Mouse (Mus musculus) CD4-positive helper T cell, adult 2 months (primary cell): ENCODE measurements around the gene A630076J17Rik.
A peak's percentile ranks its signal among the peaks of the same experiment; 100 is the strongest.

Source experiments
- DNase-seq: peaks from one replicate; pipeline ENCODE4 v3.0.0-alpha.2; 2012; ENCODE audit warnings: low read depth, missing footprints, low spot score

Gene A630076J17Rik

DNA sequence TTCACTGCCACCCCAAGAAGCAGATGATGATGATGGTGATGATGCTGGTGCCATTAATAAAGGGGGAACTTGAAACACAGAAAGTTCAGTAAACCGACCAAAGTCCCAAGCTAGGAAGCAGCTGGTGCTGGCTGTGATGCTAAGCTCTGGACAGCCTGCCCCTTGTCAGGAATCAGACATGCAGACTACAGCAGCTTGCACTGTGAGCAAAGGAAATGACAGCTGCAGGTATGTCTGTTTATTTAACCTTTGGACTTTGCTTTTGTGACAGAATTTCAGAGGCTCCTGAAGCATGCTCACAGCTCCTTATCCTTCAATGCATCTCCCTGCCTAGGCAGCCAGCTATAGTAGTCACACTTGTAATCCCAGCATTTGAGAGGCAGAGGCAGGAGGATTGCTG, at the start of gene A630076J17Rik:
A630076J17Rik (plus strand) TSS at position 88 of the 400 bp plus-strand sequence.
- DNase-seq: no peak

GRCm38 (mm10) chr3:107180860-107181259, 49.6 kb upstream of the A630076J17Rik start:
- no peak for DNase-seq

DNA sequence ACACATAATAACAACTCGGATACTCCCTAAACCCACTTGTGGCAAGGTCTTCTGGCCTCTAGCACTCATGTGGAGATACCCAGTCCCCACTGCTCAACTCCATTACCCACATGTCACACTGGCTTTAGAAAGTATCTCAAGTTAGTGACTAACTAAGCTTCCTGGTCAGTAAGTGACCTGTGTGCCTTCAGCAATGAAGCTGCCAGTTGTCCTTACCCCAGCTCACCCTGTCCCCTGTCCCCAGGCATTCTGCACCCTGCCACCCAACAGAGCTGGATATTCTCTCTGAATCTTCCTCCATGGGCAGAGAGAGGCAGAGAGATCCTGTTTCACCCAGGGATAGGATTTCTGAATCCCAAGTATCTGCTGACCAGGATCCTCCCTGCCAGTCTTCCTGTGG, 47.7 kb upstream of the A630076J17Rik start, which contains the start of gene Kcna10:
Kcna10 (plus strand) TSS at position 301 of the 400 bp plus-strand sequence.
- DNase-seq: no peak

GRCm38 (mm10) chr3:107183178-107183577, 47.2 kb upstream of the A630076J17Rik start:
- no peak for DNase-seq

DNA sequence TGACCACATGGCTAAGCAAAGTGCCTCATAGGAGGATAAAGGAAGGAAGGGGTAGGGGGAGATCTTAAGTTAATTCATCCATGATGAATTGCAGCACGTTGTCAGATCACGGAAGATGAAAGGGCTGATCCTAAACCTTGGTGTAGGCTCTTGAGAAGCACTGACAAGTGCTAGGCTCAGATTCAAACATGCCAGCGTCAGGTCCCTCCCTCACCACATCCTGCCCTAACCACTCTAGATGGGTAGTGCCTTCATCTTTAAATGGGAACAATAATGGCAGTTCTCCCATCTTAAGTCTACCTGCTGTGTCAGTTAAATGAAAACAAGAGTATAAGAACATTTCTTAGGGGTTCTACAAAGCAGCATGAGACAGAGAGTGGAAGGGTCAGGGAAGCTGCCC, 44.8 kb upstream of the A630076J17Rik start:
- DNase-seq: peak; percentile 67

- DNase-seq: no peak
These were observed 43.4 kb upstream of the A630076J17Rik start for GRCm38 (mm10) chr3:107187022-107187421.

DNA sequence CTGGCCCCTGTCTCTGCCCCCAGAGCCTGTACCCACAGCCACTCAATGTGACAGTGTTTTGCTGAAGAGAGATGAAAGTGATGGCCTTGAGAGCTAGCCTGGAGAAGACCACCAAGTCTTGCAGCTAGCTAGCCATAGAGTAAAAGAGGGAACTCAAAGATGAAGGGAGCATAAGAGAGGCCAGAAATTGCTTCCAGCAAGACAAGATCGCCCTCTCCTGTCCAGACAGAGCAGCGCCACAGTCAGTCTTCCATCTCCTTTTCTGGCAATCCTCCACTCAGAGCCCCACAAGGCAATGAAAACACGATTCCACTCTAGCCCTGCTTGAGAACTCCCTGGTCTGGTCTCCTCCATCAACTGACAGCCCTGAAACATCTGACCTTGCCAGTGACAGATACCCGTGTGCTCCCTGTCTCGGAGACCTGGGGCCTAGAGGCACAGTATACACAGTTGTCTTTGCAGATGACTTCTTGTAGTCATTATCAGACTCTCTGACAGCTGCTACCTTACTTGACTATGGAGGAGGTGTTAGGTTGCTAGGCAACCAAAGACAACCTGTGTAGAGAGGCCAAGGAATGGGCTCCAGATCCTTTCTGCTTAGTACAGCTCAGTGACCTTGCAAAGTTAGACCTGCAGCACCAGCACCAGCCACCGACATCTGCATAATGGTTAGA, 42.1 kb upstream of the A630076J17Rik start:
- DNase-seq: peak; percentile 49

GRCm38 (mm10) chr3:107201310-107202180, 28.9 kb upstream of the A630076J17Rik start:
- no peak for DNase-seq

DNA sequence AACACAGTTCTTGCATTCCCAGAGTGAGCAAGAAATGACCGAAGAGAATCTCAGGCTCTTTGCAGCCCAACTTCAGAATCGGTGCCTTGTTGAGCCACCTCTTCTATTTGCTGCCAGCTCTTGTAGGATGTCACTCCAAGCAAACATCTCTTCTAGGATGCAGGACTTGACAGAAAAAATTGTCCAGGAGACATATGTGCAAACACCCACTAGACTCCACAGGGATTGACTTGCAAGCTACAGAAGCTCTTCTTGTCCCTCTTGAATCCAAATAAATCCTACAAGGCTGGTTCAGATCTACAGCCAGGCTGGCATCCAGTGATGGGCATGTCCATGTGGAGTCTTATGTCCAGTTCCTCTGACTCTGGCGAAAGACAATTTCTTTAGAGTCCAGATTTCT, 26.0 kb upstream of the A630076J17Rik start:
- DNase-seq: no peak

GRCm38 (mm10) chr3:107205170-107205569, 25.2 kb upstream of the A630076J17Rik start:
- no peak for DNase-seq

DNA sequence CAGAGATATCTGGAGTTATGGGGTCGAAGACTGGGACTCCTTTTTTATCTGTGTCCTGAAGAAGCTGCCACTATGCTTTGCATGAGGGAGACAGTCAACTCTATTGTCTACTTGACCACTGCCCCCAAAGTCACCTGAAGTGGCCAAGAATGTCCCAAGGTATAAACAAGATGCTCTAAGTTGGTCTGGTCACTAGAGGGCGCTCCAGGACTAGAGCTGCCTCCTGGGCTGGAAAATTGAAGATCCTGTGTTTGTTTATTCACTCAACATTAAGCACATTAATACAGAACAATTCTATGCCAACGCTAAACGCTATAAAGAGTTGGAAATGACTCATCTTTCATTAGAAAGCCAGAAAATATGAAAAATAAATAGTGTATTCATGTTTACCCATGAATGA, 24.4 kb upstream of the A630076J17Rik start:
- DNase-seq: peak; percentile 76

DNA sequence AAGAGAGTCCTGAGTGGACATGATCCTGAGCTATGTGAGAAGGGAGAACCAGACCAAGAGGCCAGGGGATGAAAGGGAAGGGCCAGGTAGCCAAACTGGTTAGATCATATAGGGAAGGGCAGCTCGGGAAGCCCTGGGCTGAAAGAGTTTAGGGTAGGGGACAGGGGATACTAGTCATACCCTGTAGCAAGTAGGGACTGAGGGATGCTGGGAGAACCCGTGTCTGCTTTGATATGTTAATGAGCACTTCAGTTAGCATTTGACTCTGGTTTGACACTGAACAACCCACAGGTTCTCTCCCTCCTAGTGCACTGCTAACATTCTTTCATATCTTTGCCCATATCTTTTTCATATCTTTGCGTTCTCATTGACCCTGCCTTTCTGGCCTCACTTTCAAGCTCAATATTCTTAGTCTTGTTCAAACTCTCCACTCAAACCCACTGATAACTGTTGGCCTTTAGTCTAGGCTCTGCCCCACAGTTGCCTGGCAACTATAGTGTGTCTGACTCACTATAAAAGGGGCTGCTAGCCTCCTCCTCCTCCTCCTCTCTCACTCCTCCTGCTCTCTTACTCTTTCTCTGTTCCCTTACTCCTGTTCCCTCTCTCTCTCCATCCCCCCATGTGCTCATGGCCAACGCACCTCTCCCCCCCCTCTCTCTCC, 23.8 kb upstream of the A630076J17Rik start:
- peak; percentile 19 for DNase-seq

DNA sequence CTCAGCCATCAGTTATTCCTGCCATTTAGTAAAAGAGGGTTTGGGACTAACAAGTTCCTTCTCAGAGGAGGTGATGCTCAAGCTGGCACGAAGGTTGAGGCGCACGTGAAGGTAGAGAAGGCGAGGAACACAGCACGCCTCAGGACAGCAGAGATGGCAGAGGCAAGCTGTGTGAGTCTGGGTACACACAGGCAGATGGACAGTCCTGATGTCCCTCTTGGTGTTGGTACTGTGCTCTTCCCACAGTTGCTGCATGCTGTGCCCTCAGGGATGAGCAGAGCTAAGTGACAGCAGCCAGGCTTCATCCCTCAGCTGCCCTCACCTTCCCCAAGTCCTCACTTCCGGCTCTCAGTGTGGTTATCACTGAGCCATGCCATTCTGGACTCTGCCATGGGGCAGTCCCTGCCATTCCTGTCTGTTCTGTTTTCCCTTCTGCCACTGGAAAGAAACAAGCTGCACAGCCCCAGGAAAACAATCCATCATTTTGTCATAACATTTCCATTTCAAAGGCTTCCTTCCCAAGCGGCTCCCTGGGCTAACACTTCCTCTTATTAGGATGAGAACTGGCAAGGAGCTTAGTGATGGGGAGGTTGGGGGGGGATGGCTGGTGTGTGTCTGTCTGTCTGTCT, 22.7 kb upstream of the A630076J17Rik start:
- no peak for DNase-seq

GRCm38 (mm10) chr3:107214606-107215005, 15.8 kb upstream of the A630076J17Rik start:
- no peak for DNase-seq

DNA sequence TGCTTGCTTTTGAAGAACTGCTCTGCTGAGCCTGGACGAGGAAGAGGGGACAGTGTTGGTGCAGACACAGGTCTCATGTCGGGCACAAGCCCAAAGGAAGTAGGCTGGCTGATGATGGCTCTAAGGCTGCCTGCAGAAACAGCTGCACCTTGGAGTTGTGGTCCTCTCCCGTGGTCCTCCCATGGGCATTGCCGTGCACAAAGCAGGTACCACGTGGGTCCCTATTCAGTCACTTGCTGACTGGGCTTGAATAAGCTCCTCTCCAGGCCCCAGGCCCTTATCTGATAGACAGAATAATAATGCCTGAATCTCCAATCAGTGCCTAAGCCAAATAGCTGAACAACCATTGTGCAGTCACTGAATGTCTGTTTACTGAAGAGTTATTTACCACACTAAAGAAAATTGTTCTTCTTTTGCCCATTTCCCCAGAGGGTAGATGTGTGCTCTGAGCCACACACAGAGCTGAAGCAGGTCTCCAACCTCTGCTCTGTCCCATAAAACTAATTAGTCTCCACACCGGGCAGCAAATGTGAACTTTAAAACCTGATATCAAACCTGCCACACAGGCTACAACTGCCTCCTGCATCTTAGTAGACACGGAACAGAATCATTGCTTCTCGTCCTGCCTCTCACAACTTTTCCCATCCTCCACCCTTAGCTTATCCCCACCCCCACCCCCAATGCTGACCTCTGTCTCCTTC, 13.9 kb upstream of the A630076J17Rik start:
- DNase-seq: no peak

DNA sequence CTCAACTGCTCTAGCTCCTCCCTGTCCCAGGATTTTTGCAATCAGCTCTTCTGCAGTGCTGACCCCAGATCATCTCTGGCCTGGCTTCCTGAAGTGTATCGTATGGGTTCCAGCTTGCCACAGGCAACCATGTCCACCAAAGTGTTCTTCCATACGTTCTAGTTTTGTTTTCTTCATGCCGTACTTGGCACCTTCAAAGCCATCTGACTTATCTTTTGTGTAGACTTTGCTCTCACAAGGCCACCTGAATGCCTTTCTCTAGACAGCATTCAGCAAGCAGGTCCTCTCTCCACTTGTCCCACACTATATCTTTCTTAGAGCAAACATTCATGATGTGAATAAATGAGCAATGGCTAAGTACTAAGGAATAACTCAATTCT, 13.3 kb upstream of the A630076J17Rik start:
- DNase-seq: no peak

- DNase-seq: no peak
These were observed 11.8 kb upstream of the A630076J17Rik start for GRCm38 (mm10) chr3:107218572-107218971.

GRCm38 (mm10) chr3:107221608-107222007, 8.8 kb upstream of the A630076J17Rik start, which contains the start of gene Cym:
Cym (minus strand) TSS chr3:107221732.
- no peak for DNase-seq

DNA sequence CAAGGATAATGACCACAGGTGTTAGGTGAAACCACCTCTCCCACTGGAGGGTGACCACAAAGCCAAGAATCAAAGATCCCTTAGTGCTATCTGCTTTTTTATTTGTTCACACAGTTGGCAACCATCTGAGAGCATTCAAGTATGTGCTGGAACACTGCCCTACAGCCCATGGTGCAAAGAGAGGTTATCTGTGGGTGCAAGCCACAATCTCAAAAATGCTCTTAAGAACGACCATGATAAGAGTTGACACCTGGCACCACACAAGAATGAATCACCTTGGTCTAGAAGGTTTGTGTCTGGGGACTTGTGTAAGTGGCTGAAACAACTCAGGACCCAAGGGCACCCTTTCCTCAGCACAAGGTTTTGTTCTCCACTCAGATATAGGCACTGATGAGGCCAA, 7.2 kb upstream of the A630076J17Rik start:
- DNase-seq: no peak

- DNase-seq: no peak
These were observed 4.6 kb upstream of the A630076J17Rik start for GRCm38 (mm10) chr3:107225820-107226219.

DNA sequence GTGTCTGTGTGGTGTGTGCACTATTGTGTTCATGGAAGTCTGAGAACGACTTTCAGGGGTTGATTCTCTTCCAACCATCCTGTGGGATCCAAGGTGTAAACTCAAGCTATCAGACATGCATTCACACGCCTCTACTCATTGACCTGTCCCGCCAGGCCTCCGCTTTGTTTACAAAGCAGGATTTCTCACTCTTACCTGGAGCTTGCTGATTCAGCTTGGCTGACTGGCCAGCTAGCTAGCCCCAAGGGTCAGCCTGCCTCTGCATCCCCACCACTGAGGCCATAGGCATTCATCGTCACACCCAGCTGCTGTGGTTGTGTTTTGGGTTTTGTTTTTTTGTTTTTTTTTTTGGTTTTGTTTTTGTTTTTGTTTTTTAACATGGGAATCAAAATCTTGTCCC, 1.2 kb upstream of the A630076J17Rik start:
- DNase-seq: no peak
